Mouse (Mus musculus): Measurements from ENCODE around the gene Syne1. TPM values are rescaled to one million over a fixed set of nuclear protein-coding genes. Genes with fewer than 3 reads are reported as not detected.
A peak's percentile ranks its signal among the peaks of the same experiment; 100 is the strongest.

Syne1 gene
- polyA plus RNA-seq, 1 experiment from 2014 or later = 3.1 TPM

DNA sequence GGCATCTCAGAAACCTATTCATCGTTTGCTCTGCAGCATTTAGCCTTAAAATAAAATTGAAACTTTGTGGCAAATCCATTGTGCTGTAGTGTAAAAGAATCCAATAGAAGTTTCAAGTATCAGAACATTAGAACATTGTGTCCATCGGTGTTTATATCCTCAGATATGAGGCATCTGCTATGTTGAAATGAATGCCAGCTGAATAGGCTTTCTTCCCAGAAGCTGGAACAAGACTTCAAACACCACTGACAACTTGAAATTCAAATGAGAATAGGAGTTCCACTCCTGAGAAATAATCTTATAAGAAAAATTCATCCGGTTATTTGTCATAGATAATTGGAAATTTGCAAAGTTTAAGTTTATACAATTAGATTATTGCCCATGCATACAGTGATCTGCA, 135.6 kb downstream of the Syne1 start:
- Histone ChIP-seq H3K27me3 (ENCODE audit: control insufficient read depth, insufficient read depth, low read length) (no peaks in the 10 kb centered on the region), H3K9me3 (replicated peaks; ENCODE audit: control insufficient read depth, low read length) (no peaks in the 10 kb centered on the region), H3K27ac (replicated peaks; ENCODE audit: low read depth, low read length) (no peak overlapping the region), H3K4me3 (ENCODE audit: low read depth, low read length) (no peak overlapping the region), H3K4me2 (ENCODE audit: low read depth, low read length) (no peak overlapping the region), H3K9ac (replicated peaks; ENCODE audit: low read length) (no peak overlapping the region), H3K36me3 (replicated peaks; ENCODE audit: control insufficient read depth, insufficient read depth, low read depth, low read length) (no peaks in the 10 kb centered on the region), H3K4me1 (ENCODE audit: control insufficient read depth, insufficient read depth, low read length) (no peaks in the 10 kb centered on the region)
- WGBS = 85% methylated on average over 3 of the region's 3 CpGs
- no peak for ATAC-seq (replicated peaks; ENCODE audit: insufficient number of reproducible peaks, low FRiP score, low TSS enrichment, low read depth)
- DNase-seq (ENCODE audit: low spot score) = no peak

GRCm38 (mm10) chr10:5384131-5384776, 167.0 kb downstream of the Syne1 start:
- Histone ChIP-seq H3K27me3 (ENCODE audit: control insufficient read depth, insufficient read depth, low read length) (no peaks in the 10 kb centered on the region), H3K4me3 (ENCODE audit: low read depth, low read length) (no peak overlapping the region), H3K36me3 (replicated peaks; ENCODE audit: control insufficient read depth, insufficient read depth, low read depth, low read length) (no peaks in the 10 kb centered on the region), H3K4me2 (ENCODE audit: low read depth, low read length) (no peak overlapping the region), H3K27ac (replicated peaks; ENCODE audit: low read depth, low read length) (no peak overlapping the region), H3K9me3 (replicated peaks; ENCODE audit: control insufficient read depth, low read length) (no peaks in the 10 kb centered on the region), H3K4me1 (ENCODE audit: control insufficient read depth, insufficient read depth, low read length) (no peaks in the 10 kb centered on the region), H3K9ac (replicated peaks; ENCODE audit: low read length) (no peak overlapping the region)
- 71% methylated on average over 6 of the region's 6 CpGs for WGBS
- DNase-seq (ENCODE audit: low spot score) (peak; percentile 13), ATAC-seq (replicated peaks; ENCODE audit: insufficient number of reproducible peaks, low FRiP score, low TSS enrichment, low read depth) (0 out of 2 replicates have a peak, but pooled peaks have one; percentile 29)

DNA sequence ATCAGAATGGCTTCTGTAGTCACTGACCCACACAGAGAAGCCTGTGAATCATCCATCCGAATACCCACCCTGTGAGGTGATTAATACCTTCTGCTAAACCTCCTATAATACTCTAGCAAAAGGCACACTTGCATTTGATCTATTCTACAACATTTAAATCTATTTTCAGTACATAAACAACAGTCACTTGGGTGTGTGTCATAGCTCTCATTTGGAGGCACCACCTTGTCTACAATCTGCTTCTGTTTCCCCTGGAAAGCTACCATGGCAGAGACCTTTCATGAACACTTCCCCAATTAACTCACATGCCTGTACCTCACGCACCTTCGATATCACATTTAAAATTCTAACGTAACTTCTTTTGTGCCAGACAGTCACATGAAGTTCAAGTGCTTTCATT, 169.7 kb downstream of the Syne1 start:
- Histone ChIP-seq H3K4me1 (ENCODE audit: control insufficient read depth, insufficient read depth, low read length) (no peaks in the 10 kb centered on the region), H3K9me3 (replicated peaks; ENCODE audit: control insufficient read depth, low read length) (no peaks in the 10 kb centered on the region), H3K27ac (replicated peaks; ENCODE audit: low read depth, low read length) (no peak overlapping the region), H3K36me3 (replicated peaks; ENCODE audit: control insufficient read depth, insufficient read depth, low read depth, low read length) (no peaks in the 10 kb centered on the region), H3K4me3 (ENCODE audit: low read depth, low read length) (no peak overlapping the region), H3K4me2 (ENCODE audit: low read depth, low read length) (no peak overlapping the region), H3K9ac (replicated peaks; ENCODE audit: low read length) (no peak overlapping the region), H3K27me3 (ENCODE audit: control insufficient read depth, insufficient read depth, low read length) (no peaks in the 10 kb centered on the region)
- DNase-seq (ENCODE audit: low spot score) (no peak), ATAC-seq (replicated peaks; ENCODE audit: insufficient number of reproducible peaks, low FRiP score, low TSS enrichment, low read depth) (no peak)
- 90% methylated on average over 4 of the region's 4 CpGs for WGBS

GRCm38 (mm10) chr10:5378969-5379368, 172.3 kb downstream of the Syne1 start:
- Histone ChIP-seq H3K4me1 (ENCODE audit: control insufficient read depth, insufficient read depth, low read length) (no peaks in the 10 kb centered on the region), H3K9me3 (replicated peaks; ENCODE audit: control insufficient read depth, low read length) (no peaks in the 10 kb centered on the region), H3K4me3 (ENCODE audit: low read depth, low read length) (no peak overlapping the region), H3K27ac (replicated peaks; ENCODE audit: low read depth, low read length) (no peak overlapping the region), H3K9ac (replicated peaks; ENCODE audit: low read length) (no peak overlapping the region), H3K36me3 (replicated peaks; ENCODE audit: control insufficient read depth, insufficient read depth, low read depth, low read length) (no peaks in the 10 kb centered on the region), H3K4me2 (ENCODE audit: low read depth, low read length) (no peak overlapping the region), H3K27me3 (ENCODE audit: control insufficient read depth, insufficient read depth, low read length) (no peaks in the 10 kb centered on the region)
- 77% methylated on average over 2 of the region's 2 CpGs for WGBS
- DNase-seq (ENCODE audit: low spot score) = no peak
- no peak for ATAC-seq (replicated peaks; ENCODE audit: insufficient number of reproducible peaks, low FRiP score, low TSS enrichment, low read depth)

GRCm38 (mm10) chr10:5369599-5369998, 181.7 kb downstream of the Syne1 start:
- 80% methylated on average over 4 of the region's 4 CpGs for WGBS
- H3K4me1 ChIP-seq (ENCODE audit: control insufficient read depth, insufficient read depth, low read length) = no peaks in the 10 kb centered on the region
- no peak overlapping the region for H3K4me2 ChIP-seq (ENCODE audit: low read depth, low read length)
- H3K27ac ChIP-seq (replicated peaks; ENCODE audit: low read depth, low read length) = no peak overlapping the region
- H3K27me3 ChIP-seq (ENCODE audit: control insufficient read depth, insufficient read depth, low read length) = no peaks in the 10 kb centered on the region
- ATAC-seq (replicated peaks; ENCODE audit: insufficient number of reproducible peaks, low FRiP score, low TSS enrichment, low read depth) (no peak), DNase-seq (ENCODE audit: low spot score) (no peak)
- H3K9ac ChIP-seq (replicated peaks; ENCODE audit: low read length) = no peak overlapping the region
- no peak overlapping the region for H3K4me3 ChIP-seq (ENCODE audit: low read depth, low read length)
- H3K9me3 ChIP-seq (replicated peaks; ENCODE audit: control insufficient read depth, low read length) = no peaks in the 10 kb centered on the region
- H3K36me3 ChIP-seq (replicated peaks; ENCODE audit: control insufficient read depth, insufficient read depth, low read depth, low read length) = no peaks in the 10 kb centered on the region

DNA sequence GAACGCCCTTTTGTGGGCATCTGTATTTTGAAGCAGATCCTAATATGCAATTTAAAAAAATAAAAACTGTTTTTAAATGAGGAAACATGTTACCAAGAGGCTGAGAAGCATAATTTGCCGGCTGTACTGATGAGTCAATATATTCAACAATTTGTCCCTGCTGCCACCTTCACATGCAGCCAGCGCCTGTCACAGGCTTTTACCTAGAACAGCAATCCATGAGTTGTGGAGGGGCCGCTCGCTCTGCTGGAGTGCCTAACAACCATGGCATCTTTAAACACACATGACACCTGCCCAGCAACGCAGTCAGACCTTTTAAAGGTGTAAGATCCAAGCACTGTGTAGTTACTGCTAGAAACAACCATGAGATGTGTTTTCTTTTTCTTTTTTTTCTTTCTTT, 183.0 kb downstream of the Syne1 start:
- Histone ChIP-seq H3K27me3 (ENCODE audit: control insufficient read depth, insufficient read depth, low read length) (no peaks in the 10 kb centered on the region), H3K4me2 (ENCODE audit: low read depth, low read length) (no peak overlapping the region), H3K4me1 (ENCODE audit: control insufficient read depth, insufficient read depth, low read length) (no peaks in the 10 kb centered on the region), H3K4me3 (ENCODE audit: low read depth, low read length) (no peak overlapping the region), H3K36me3 (replicated peaks; ENCODE audit: control insufficient read depth, insufficient read depth, low read depth, low read length) (no peaks in the 10 kb centered on the region), H3K27ac (replicated peaks; ENCODE audit: low read depth, low read length) (no peak overlapping the region), H3K9me3 (replicated peaks; ENCODE audit: control insufficient read depth, low read length) (no peaks in the 10 kb centered on the region), H3K9ac (replicated peaks; ENCODE audit: low read length) (no peak overlapping the region)
- ATAC-seq (replicated peaks; ENCODE audit: insufficient number of reproducible peaks, low FRiP score, low TSS enrichment, low read depth) = no peak
- WGBS = 82% methylated on average over 6 of the region's 6 CpGs
- no peak for DNase-seq (ENCODE audit: low spot score)

GRCm38 (mm10) chr10:5367465-5368011, 183.7 kb downstream of the Syne1 start:
- Histone ChIP-seq H3K4me2 (ENCODE audit: low read depth, low read length) (no peak overlapping the region), H3K9ac (replicated peaks; ENCODE audit: low read length) (no peak overlapping the region), H3K9me3 (replicated peaks; ENCODE audit: control insufficient read depth, low read length) (no peaks in the 10 kb centered on the region), H3K36me3 (replicated peaks; ENCODE audit: control insufficient read depth, insufficient read depth, low read depth, low read length) (no peaks in the 10 kb centered on the region), H3K4me1 (ENCODE audit: control insufficient read depth, insufficient read depth, low read length) (no peaks in the 10 kb centered on the region), H3K27me3 (ENCODE audit: control insufficient read depth, insufficient read depth, low read length) (no peaks in the 10 kb centered on the region), H3K27ac (replicated peaks; ENCODE audit: low read depth, low read length) (no peak overlapping the region), H3K4me3 (ENCODE audit: low read depth, low read length) (no peak overlapping the region)
- WGBS = 60% methylated on average over 12 of the region's 12 CpGs
- DNase-seq (ENCODE audit: low spot score) (peak; percentile 6), ATAC-seq (replicated peaks; ENCODE audit: insufficient number of reproducible peaks, low FRiP score, low TSS enrichment, low read depth) (no peak)

DNA sequence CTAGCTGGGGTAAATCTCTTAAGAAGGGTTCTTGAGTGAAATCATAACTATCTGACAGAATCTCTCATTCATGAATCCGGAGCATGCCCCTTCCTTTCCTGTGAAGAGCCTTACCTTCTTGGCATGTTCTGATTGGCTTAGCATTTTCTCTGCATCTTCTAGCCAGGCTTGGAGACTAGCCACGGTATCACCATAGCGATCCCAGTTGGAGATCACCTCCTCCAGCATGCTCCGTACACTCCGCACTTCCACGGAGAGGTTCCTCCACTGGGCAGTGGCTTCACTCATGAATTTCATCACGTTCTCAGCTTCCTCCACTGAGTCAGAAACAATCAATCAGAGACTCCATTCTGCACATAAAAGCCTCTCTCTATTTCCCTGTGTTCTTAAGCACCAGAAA, 190.7 kb downstream of the Syne1 start:
- 64% methylated on average over 7 of the region's 7 CpGs for WGBS
- Histone ChIP-seq H3K36me3 (replicated peaks; ENCODE audit: control insufficient read depth, insufficient read depth, low read depth, low read length) (no peaks in the 10 kb centered on the region), H3K27ac (replicated peaks; ENCODE audit: low read depth, low read length) (no peak overlapping the region), H3K9ac (replicated peaks; ENCODE audit: low read length) (no peak overlapping the region), H3K27me3 (ENCODE audit: control insufficient read depth, insufficient read depth, low read length) (no peaks in the 10 kb centered on the region), H3K4me1 (ENCODE audit: control insufficient read depth, insufficient read depth, low read length) (no peaks in the 10 kb centered on the region), H3K9me3 (replicated peaks; ENCODE audit: control insufficient read depth, low read length) (no peaks in the 10 kb centered on the region), H3K4me2 (ENCODE audit: low read depth, low read length) (no peak overlapping the region), H3K4me3 (ENCODE audit: low read depth, low read length) (no peak overlapping the region)
- ATAC-seq (replicated peaks; ENCODE audit: insufficient number of reproducible peaks, low FRiP score, low TSS enrichment, low read depth) (no peak), DNase-seq (ENCODE audit: low spot score) (no peak)

Data from embryonic facial prominence, embryonic 11.5 days (tissue).